Mouse (Mus musculus): ENCODE measurements around the gene Snx13. TPM values are rescaled to one million over a fixed set of nuclear protein-coding genes. Genes with fewer than 3 reads are reported as not detected.

Snx13 gene
- polyA plus RNA-seq, 1 experiment from 2014 or later: 36.3 TPM

DNA sequence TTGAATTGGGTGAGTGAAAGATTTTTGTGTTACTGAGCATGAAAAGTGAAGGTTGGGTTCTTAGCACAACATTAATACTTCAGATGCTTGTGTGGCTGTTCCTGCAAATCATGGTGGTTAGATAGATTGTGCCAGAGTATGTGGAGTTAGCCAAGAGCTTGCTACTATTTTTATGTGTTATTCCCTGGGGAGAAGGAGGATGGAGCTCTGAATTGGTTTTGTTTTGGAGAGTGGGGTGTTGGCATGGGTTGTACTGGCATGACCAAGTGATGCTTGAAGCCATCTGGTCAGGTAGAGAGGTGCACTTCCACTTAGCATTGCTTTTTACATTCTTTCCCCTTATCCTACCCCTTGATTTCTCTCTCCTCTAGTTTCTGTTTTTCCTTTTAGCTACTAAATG, 24.4 kb downstream of the Snx13 start:
- DNase-seq (ENCODE audit: low spot score): no peak
- no peak for ATAC-seq
- TF ChIP-seq EP300 (IDR thresholded peaks at IDR 0.05): no peak
- TF ChIP-seq CTCF (IDR thresholded peaks at IDR 0.05): no peak
- no peak overlapping the region for H3K4me3 ChIP-seq (ENCODE audit: low read depth, low read length)
- H3K27me3 ChIP-seq (replicated peaks; ENCODE audit: insufficient read depth, low read length): no peaks in the 10 kb centered on the region
- H3K27ac ChIP-seq (ENCODE audit: low read length): no peak overlapping the region
- H3K36me3 ChIP-seq (ENCODE audit: insufficient read depth, low read length): no peaks in the 10 kb centered on the region
- no peak overlapping the region for H3K9ac ChIP-seq (replicated peaks; ENCODE audit: low read depth)
- H3K4me1 ChIP-seq (ENCODE audit: insufficient read depth, low read depth, low read length): peaks cover 4% of the 10 kb centered on the region; the same call in 1 of the 2 replicates
- H3K9me3 ChIP-seq (ENCODE audit: low read length): no peaks in the 10 kb centered on the region
- no peak overlapping the region for H3K4me2 ChIP-seq (replicated peaks; ENCODE audit: low read depth, low read length)

DNA sequence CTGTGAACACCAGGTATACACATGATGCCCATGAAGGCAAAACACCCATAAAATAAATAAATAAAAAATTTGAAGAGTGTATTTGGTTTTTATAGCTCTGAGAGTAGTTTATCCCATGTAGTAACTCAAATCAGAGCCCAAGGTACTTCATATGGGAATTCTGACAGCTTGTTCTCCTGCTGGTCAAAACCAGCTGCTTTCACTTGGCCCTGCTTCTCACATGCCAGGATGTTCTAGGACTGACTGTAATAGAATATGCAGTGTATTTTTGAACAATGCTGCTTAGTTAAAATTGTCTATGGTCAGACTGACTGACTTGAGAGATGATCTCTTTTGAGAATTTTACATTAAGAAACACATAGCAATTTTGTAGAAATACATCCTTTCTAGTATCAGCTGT, 25.2 kb downstream of the Snx13 start:
- Histone ChIP-seq H3K4me3 (ENCODE audit: low read depth, low read length) (no peak overlapping the region), H3K9ac (replicated peaks; ENCODE audit: low read depth) (no peak overlapping the region), H3K4me1 (ENCODE audit: insufficient read depth, low read depth, low read length) (peaks cover 4% of the 10 kb centered on the region; the same call in 1 of the 2 replicates), H3K36me3 (ENCODE audit: insufficient read depth, low read length) (no peaks in the 10 kb centered on the region), H3K27ac (ENCODE audit: low read length) (no peak overlapping the region), H3K27me3 (replicated peaks; ENCODE audit: insufficient read depth, low read length) (no peaks in the 10 kb centered on the region), H3K9me3 (ENCODE audit: low read length) (no peaks in the 10 kb centered on the region), H3K4me2 (replicated peaks; ENCODE audit: low read depth, low read length) (no peak overlapping the region)
- TF ChIP-seq EP300 (IDR thresholded peaks at IDR 0.05) (no peak), CTCF (IDR thresholded peaks at IDR 0.05) (no peak)
- DNase-seq (ENCODE audit: low spot score) (no peak), ATAC-seq (no peak)

DNA sequence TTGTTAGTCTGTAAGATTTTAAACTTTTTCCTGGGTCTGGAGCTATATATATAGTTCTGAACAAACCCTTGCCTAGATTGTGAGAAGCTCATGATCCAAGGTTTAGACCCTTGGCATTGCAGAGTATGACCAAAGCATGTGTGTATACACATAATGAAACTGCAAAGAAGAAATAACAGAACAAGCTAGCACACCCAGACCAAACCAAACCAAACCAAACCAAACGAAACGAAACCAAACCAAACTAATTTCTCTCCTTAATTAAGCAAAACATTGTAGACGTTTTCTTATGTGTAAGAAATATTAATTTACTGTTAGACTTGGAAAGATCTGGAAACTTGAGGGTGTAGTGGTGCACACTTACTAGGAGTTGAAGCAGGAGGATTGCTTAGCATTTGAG, 29.0 kb downstream of the Snx13 start:
- WGBS: 79% methylated on average over 3 of the region's 3 CpGs
- no peak for ATAC-seq
- Histone ChIP-seq H3K4me3 (ENCODE audit: low read depth, low read length) (no peak overlapping the region), H3K4me1 (ENCODE audit: insufficient read depth, low read depth, low read length) (peaks cover 4% of the 10 kb centered on the region; the same call in 1 of the 2 replicates), H3K4me2 (replicated peaks; ENCODE audit: low read depth, low read length) (no peak overlapping the region), H3K9me3 (ENCODE audit: low read length) (no peaks in the 10 kb centered on the region), H3K27ac (ENCODE audit: low read length) (no peak overlapping the region), H3K36me3 (ENCODE audit: insufficient read depth, low read length) (no peaks in the 10 kb centered on the region), H3K27me3 (replicated peaks; ENCODE audit: insufficient read depth, low read length) (no peaks in the 10 kb centered on the region), H3K9ac (replicated peaks; ENCODE audit: low read depth) (no peak overlapping the region)
- TF ChIP-seq CTCF (IDR thresholded peaks at IDR 0.05): no peak
- no peak for DNase-seq (ENCODE audit: low spot score)

DNA sequence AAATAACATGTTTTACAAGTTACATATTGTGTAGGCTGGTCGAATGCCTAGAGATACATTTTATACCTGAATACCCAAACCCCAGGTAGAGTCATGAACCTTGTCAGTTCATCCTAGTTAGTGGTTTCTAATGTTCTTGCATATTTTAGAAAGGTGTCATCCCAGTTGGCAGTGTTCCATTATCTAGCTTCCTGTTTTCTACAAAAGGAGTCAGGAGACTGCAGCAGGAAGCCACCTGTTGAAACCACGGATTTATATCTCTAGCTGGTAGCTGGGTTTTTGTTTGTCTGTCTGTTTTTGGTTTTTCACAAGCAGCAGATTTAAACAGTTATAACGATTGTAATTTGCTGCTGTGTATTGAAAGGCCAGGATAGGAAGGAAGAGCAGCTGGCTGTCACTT, 76.6 kb downstream of the Snx13 start:
- DNase-seq (ENCODE audit: low spot score) (no peak), ATAC-seq (no peak)
- Histone ChIP-seq H3K9me3 (ENCODE audit: low read length) (no peaks in the 10 kb centered on the region), H3K4me1 (ENCODE audit: insufficient read depth, low read depth, low read length) (no peaks in the 10 kb centered on the region), H3K4me3 (ENCODE audit: low read depth, low read length) (no peak overlapping the region), H3K4me2 (replicated peaks; ENCODE audit: low read depth, low read length) (no peak overlapping the region), H3K27ac (ENCODE audit: low read length) (no peak overlapping the region), H3K9ac (replicated peaks; ENCODE audit: low read depth) (no peak overlapping the region), H3K36me3 (ENCODE audit: insufficient read depth, low read length) (no peaks in the 10 kb centered on the region), H3K27me3 (replicated peaks; ENCODE audit: insufficient read depth, low read length) (no peaks in the 10 kb centered on the region)
- TF ChIP-seq EP300 (IDR thresholded peaks at IDR 0.05): no peak
- TF ChIP-seq CTCF (IDR thresholded peaks at IDR 0.05): no peak
- 68% methylated on average over 3 of the region's 3 CpGs for WGBS

DNA sequence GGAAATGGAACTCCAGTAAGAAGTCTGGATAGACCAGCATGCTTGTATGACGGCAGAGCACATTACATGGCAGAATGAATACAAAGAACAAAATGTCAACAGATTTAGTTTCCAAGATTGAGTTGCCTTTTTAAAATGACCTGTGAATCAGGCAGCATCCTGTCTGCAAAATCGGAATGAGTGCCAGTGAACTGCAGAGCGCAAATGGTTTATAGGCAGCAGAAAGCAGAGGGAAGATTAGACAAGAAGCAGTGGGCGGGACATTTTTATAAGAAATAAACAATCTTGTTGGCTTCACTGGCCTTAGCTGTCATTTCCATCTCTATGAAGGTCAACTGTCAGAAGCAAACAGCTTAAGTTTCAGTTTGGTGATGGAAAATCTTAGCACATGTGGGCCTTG, 106.2 kb downstream of the Snx13 start:
- WGBS: 50% methylated on average over 4 of the region's 4 CpGs
- Histone ChIP-seq H3K4me3 (ENCODE audit: low read depth, low read length) (no peak overlapping the region), H3K4me1 (ENCODE audit: insufficient read depth, low read depth, low read length) (no peaks in the 10 kb centered on the region), H3K9me3 (ENCODE audit: low read length) (no peaks in the 10 kb centered on the region), H3K9ac (replicated peaks; ENCODE audit: low read depth) (no peak overlapping the region), H3K4me2 (replicated peaks; ENCODE audit: low read depth, low read length) (no peak overlapping the region), H3K36me3 (ENCODE audit: insufficient read depth, low read length) (no peaks in the 10 kb centered on the region), H3K27ac (ENCODE audit: low read length) (no peak overlapping the region), H3K27me3 (replicated peaks; ENCODE audit: insufficient read depth, low read length) (no peaks in the 10 kb centered on the region)
- TF ChIP-seq CTCF (IDR thresholded peaks at IDR 0.05): no peak
- no peak for TF ChIP-seq EP300 (IDR thresholded peaks at IDR 0.05)
- DNase-seq (ENCODE audit: low spot score): peak; percentile 26
- no peak for ATAC-seq

DNA sequence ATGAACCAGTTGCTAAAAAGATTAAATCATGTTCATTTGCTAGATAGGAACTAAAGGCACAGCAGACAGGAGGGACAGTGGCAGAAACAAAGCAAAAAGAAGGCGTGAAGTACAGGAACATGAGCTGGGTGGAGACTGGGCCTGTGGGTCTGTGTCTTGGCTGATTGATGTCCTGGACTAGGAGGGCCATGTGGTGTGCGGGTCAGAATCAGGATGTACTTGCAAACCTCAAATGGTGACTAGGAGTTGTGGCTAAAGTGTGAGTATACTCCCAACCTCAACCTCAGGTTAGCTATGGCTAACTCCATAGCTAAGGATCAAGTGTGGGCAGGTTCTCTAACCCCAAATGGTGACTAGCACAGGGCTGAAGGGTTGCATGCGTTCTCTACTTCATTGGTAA, 107.2 kb downstream of the Snx13 start:
- Histone ChIP-seq H3K27ac (ENCODE audit: low read length) (no peak overlapping the region), H3K27me3 (replicated peaks; ENCODE audit: insufficient read depth, low read length) (no peaks in the 10 kb centered on the region), H3K9me3 (ENCODE audit: low read length) (no peaks in the 10 kb centered on the region), H3K4me1 (ENCODE audit: insufficient read depth, low read depth, low read length) (no peaks in the 10 kb centered on the region), H3K4me2 (replicated peaks; ENCODE audit: low read depth, low read length) (no peak overlapping the region), H3K9ac (replicated peaks; ENCODE audit: low read depth) (no peak overlapping the region), H3K4me3 (ENCODE audit: low read depth, low read length) (no peak overlapping the region), H3K36me3 (ENCODE audit: insufficient read depth, low read length) (no peaks in the 10 kb centered on the region)
- no peak for ATAC-seq
- no peak for DNase-seq (ENCODE audit: low spot score)
- TF ChIP-seq CTCF (IDR thresholded peaks at IDR 0.05): no peak
- TF ChIP-seq EP300 (IDR thresholded peaks at IDR 0.05): no peak
- 75% methylated on average over 3 of the region's 3 CpGs for WGBS

DNA sequence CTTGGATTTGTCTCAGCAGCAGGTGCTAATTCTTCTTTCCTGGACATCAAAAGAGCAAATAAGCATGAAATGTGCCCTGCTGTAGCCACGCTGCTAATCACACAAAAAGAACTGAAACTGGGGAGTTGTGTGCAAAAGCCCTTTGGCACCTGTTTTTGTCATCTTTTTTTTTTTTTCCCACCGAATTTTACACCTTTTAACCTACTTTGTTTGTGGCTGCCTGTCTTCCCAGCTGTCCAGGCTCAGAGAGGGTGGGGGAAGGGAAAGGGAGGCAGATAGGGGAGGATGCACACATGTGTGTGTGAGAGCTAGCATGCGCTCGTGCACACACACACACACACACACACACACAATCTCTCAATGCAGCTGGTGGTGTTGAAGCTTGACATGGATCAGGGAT, 110.3 kb downstream of the Snx13 start:
- no peaks in the 10 kb centered on the region for H3K36me3 ChIP-seq (ENCODE audit: insufficient read depth, low read length)
- H3K4me3 ChIP-seq (ENCODE audit: low read depth, low read length): no peak overlapping the region
- ATAC-seq (no peak), DNase-seq (ENCODE audit: low spot score) (no peak)
- H3K9me3 ChIP-seq (ENCODE audit: low read length): no peaks in the 10 kb centered on the region
- TF ChIP-seq EP300 (IDR thresholded peaks at IDR 0.05) (no peak), CTCF (IDR thresholded peaks at IDR 0.05) (no peak)
- WGBS: 65% methylated on average over 4 of the region's 4 CpGs
- no peaks in the 10 kb centered on the region for H3K27me3 ChIP-seq (replicated peaks; ENCODE audit: insufficient read depth, low read length)
- no peaks in the 10 kb centered on the region for H3K4me1 ChIP-seq (ENCODE audit: insufficient read depth, low read depth, low read length)
- H3K27ac ChIP-seq (ENCODE audit: low read length): no peak overlapping the region
- H3K4me2 ChIP-seq (replicated peaks; ENCODE audit: low read depth, low read length): no peak overlapping the region
- H3K9ac ChIP-seq (replicated peaks; ENCODE audit: low read depth): no peak overlapping the region

Data from lung, postnatal 0 days (tissue).